Mouse (Mus musculus) c-Kit-positive CD71-positive TER-119-positive erythroid progenitor cells, embryonic 14.5 days (primary cell): ENCODE results near the gene Vezt.
A peak's percentile ranks its signal among the peaks of the same experiment; 100 is the strongest.

Source experiments
- DNase-seq: peaks from one replicate; pipeline ENCODE4 v3.0.0-alpha.2; 2013; ENCODE audit warnings: low spot score

The Vezt gene

DNA sequence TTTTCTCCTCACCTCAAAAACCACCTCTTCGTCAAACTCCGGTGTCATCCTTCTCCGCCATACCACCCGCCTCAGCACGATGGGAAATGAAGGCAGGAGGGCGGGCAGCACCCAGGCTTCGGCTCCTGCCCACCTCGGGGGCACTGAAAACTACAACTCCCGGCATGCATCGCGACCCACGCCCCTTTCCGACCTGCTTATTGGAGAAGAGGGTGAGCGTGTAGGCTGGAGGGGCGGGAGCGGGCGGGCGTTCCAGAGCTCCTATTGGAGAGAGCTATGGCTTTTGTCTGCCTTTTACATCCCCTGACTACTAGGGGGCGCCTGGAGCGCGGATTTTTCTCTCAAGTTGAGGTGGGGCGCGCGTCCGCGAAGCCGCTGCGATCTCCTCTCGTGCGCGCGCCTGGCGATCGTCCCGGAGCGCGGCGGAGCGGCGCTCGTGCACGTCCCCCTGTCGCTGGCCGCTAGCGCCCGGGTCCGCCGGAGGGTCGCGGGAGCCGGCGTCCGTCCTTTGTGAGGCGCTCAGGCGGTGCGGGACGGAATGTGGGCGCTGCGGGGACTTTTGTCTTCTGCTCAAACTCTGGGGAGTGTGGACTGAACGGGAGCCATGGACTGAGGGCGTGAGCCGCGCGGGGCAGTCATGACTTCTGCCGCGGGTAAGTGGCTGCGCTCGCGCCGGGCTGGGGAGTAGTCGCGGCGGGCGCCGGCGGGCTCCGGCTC lies at the start of gene Vezt, which contains the start of gene Fgd6:
Vezt (minus strand) TSS at position 160 of the 717 bp plus-strand sequence.
Fgd6 (plus strand) TSS at position 344 of the 717 bp plus-strand sequence.
- peak; percentile 100 for DNase-seq

DNA sequence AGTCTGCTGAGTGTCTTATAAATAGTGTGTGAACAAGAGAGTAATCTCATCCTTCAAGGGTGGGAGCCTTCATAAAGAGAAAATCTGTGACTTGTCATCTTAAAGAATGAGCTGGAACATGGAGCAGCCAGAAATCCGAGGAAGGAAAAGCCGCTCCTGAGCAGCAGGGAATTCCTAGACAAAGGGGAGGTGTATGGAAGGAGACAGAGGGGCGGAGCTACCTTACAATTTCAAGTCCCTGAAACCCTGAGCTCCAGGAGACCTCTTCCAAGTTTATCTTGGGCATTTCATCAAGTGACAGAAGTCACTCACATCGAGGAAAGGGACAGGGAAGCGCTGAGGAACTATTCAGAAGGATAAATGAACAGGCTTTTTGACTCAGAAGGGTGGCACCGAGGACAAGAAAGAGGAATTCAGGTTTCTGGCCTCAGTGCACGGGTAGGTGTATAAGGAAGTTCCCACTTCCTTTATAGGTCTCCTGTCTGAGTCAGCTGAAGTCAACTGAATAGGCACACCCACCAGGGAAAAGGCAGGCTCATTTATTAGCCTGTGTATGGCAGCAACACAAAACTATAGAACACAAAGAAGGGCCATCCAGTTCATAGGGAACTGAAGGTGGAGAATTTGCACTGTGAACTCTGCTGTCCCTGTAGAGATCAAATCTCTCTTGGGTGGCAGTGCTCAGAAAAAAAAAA lies 46.6 kb upstream of the Vezt start:
- DNase-seq, result no peak

DNA sequence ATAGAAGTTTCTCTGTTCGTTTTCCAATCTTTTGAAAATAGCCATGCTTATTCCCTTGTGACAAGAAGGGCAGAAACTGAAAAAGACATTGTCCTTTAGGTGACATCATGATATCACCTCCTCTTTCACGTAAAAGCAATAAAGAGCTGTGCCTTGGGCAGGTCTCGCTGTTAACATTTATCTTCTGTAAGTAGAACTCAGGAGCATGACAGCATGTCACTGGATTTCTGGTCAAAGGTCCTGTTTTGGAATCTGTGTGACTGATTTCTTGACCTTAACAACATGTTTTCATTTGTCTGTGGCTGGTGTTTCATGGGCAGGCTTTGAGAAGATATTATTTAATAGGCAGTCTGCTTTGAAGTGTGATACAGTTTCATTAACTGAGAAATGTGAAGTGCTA lies 45.1 kb upstream of the Vezt start:
- DNase-seq, result no peak

DNA sequence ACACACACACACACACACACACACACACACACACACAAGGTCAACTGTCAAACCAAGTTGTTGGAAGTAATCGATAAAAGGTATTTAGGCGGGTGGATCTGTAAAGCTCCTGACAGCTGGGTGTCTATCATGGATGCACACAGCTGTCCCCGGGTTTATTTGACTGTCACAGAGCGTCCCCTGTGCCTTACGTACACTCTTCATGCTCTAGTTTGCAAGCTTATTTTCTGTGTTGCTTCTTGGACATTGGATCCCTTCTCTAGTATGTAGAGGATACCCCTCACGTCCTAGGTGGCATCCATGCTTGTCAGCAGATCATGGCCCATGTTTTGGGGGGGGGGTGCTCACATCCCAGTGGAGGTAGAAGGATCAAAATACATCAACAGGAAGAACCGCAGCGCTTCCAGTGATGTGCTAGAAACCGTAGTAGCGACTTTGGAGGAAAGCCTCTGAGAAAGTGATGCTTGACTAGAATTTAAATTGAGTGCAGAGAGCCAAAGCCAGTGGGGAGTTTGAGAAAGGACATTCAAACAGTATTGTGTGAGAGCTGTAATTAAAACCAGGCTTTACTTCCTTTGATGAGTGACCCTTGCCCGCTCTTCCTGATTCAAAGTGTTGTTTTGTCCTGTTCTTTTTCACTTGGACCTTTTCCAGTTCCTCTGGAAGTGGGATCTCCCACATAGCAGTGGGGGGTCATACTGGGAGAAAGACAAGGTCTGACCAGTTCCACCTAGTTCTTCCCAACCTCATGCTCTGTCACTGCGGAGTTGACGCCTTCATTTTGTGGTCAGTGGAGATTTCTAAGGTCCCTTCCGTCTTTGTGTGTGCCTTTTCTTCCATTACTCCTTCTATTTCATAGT lies 41.6 kb upstream of the Vezt start:
- no peak for DNase-seq

DNA sequence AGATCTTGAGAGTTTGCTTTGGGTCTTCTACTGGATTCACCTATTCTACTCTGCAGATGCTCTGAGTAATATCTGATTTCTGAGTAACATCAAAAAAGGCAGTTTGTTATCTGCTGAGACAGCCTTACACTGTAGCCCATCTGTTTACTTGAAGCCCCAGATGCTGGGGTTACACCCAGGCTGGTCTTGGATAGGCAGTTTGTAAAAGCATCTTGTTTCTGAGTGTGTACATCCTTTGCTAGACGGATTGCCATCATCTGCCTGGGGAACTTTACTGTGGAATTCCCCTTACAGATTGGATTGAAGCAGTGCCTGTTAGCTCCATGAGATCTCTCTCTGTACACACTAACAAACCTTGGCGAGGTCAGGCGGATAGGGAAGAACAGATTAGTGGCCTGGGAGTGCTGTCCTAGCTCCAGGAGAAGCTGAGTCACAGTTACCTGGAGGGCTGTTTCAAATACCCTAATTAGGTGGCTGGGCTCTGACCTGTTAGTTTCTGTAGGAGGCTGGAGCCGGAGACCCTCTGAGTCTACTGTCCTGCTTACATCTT lies 37.4 kb upstream of the Vezt start:
- peak; percentile 69 for DNase-seq

GRCm38 (mm10) chr10:94072261-94072915 lies 36.8 kb upstream of the Vezt start:
- DNase-seq, result peak; percentile 30

GRCm38 (mm10) chr10:94071641-94072040 lies 36.0 kb upstream of the Vezt start:
- no peak for DNase-seq

GRCm38 (mm10) chr10:94068701-94069100 lies 33.1 kb upstream of the Vezt start:
- DNase-seq, result no peak

DNA sequence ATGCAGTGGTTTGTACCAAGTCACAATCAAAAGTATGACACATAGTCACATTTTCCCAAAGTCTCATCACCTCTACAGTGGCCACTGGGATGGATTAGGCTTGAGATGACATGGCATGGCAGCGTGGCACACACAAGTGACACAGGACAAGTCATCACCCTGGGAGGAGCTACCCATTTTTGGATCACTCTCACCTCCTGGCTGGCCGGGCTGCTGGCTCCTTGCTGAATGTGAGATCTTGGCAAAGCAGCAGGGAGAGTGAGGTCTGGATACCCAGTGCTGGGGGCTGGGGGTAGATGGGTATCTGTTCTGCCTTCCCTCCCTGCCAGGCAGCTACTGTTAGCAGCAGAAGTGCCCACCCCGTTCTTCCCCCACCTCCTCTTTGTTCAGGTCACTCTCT lies 31.3 kb upstream of the Vezt start:
- no peak for DNase-seq

- no peak for DNase-seq
These were observed 26.7 kb upstream of the Vezt start for GRCm38 (mm10) chr10:94062357-94062756.

GRCm38 (mm10) chr10:94060190-94060589 lies 24.6 kb upstream of the Vezt start:
- no peak for DNase-seq

DNA sequence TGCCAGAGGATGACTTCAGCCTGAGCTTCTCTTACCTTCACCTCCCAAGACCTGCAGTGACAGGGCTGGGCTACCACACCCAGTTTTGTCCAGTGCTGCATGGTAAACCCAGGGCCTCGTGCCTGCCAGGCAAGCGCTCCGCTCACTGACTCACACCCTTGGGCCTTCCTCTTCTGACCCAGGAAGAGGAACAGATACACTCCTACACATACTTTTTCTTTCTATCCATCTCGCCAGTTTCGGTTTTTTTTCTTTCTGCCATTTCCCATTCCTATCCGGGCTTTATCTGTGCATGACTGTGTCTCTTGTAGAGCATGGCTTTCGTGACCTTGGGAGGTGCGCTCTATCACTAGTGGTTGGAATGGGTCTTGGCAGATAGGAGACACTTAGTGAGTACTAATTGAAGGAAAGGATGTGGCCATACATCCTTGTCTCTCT lies 24.0 kb upstream of the Vezt start:
- no peak for DNase-seq

DNA sequence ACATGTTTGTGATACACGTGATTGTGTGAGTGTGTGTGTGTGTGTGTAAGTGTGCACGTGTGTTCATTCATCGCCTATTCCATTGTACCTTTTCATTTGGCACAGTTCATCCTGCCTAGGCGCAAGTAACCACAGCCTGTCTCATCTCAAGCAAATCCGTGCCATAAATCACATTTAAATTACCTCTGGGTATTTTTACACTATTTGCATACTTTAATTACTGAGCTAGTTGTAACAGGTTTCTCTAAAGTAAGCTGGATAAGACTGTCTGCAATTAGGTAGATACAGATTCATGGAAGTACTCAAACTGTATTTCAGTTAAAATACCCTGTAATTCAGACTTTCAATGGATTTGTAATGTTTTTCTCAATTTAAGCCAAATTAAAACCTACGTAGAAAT lies 20.9 kb upstream of the Vezt start:
- DNase-seq, result no peak

DNA sequence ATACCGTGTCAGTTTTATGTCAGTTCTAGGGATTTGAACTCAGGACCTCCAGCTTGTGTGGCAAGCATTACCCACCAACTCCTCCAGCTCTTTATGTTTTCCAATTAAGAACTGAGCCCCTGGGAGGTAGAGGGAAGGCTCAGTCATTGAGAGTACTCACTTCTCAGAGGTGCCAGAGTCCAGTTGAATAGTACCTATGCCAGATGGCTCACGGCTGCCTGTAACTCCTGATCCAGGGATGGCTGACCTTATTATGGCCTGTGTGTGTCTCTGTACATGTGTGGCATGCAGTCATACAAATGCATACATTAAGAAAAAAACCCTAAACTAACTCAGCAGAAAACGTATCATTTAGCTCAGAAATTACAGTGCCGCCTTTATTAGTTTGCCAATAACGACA lies 15.1 kb upstream of the Vezt start:
- DNase-seq, result no peak

- no peak for DNase-seq
These were observed 13.5 kb upstream of the Vezt start for GRCm38 (mm10) chr10:94049121-94049520.

DNA sequence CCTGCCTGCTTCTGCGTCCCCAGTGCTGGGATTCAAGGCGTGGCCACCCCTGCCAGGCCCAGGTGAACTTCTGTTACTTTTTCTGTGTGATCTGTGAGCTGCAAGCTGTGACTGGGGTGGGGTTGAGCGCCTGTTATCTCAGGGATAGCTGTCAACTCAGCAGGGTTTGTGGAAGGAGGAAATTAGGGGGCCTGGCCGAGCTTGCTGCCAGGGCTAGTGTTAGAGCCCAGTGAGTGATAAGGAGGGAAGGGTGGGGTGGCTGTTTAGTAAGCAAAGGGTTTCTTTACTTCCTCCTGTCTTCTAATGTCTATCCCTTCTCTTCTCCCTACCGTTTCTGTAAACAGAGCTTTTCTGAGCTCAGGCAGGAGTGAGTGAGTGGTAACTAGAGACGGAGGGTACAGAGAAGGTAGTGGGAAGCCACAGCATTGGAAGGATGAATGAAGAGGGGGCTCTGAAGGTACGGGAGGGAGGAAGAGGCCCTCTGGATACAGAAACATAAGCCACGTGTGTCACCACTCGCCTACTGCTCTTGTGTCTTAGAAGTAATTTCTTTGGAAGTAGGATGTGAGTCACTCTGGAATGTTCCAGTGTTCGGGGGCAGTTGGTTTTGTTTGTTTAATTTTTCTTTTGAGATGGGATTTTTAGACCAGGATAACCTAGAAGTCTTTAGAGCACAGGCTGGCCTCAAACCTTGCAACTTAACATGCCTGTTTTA lies 12.4 kb upstream of the Vezt start:
- peak; percentile 56 for DNase-seq

- no peak for DNase-seq
These were observed 11.4 kb upstream of the Vezt start for GRCm38 (mm10) chr10:94047024-94047423.

- no peak for DNase-seq
These were observed 9.7 kb upstream of the Vezt start for GRCm38 (mm10) chr10:94045301-94045700.

DNA sequence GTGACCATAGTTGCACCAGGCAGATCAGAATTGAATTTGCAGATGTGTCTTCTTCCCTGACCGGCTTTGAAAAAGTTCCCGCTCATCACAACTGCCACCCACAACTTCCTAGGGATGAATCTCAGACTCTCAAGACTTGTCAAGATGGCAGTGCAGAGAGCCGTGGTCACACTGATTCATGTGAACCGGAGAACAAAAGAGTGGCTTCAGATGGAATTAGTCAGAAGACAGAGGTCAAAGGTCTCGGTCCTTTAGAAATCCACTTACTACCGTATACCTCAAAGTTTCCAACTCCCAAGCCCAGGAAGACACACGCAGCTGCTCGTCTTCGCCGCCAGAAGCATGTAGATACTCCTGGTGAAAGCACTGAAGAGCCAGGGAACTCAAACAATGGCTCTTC lies 8.3 kb upstream of the Vezt start:
- DNase-seq, result no peak

DNA sequence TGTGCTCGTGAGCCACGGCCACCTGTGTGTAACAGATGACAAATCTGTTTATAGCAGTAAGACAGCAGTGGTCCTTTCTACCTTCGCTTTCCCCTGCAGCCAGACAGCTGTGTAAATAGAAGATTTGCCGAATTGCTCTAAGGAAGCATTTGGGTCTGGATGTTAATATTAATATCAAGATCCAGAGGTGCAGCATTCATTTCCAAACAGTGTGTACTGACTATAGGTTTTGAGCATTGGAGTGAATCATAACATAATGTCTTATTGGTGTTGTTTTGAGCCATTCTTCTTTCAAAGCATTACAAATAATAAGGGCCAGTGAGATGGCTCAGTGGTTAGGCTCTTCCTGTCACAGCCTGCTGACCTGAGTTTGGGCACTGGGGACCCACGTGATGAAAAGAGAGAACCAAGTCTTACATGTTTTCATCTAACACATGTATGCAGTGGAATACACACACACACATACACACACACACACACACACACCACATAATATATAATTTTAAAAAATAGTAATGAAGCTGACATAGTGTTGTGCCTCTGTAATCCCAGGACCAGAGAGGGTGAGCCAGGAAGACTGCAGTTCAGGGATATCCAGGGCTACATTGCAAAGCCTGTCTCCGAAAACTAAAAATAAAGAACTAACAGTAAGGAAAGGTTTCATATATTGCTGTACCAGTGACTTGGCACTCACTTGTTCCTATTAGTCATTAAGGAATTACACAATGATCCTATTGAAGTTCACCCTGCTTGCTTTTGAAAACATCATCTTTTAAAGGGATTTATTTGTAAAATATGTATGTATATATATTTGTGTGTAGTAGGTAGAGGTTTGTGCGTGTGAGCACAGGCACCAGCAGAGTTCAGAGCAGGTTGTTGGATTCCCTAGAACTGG lies 3.0 kb upstream of the Vezt start:
- no peak for DNase-seq
